Mouse (Mus musculus) testis, adult 2 months (tissue): ENCODE data around the gene Pik3cd. TPM values are rescaled to one million over a fixed set of nuclear protein-coding genes. Genes with fewer than 3 reads are reported as not detected.

Experiments used
- H3K27ac ChIP-seq: fragments of 200-500 bp; 2 replicates; pipeline ENCODE4 v1.5.1; 2012; ENCODE audit warnings: low read depth, low read length; ENCODE audit not compliant: control insufficient read depth, insufficient read depth
- H3K27me3 ChIP-seq: fragments of 200-500 bp; 2 replicates; pipeline ENCODE4 v1.6.1; 2012; ENCODE audit warnings: mild to moderate bottlenecking, low read length, moderate library complexity; ENCODE audit not compliant: control insufficient read depth, insufficient read depth
- H3K36me3 ChIP-seq: fragments of 200-500 bp; 2 replicates; pipeline ENCODE4 v1.6.1; 2012; ENCODE audit warnings: mild to moderate bottlenecking, low read length; ENCODE audit not compliant: control insufficient read depth, insufficient read depth
- H3K4me1 ChIP-seq: fragments of 200-500 bp; 2 replicates; pipeline ENCODE4 v1.6.1; 2012; ENCODE audit warnings: low read length; ENCODE audit not compliant: control insufficient read depth, insufficient read depth
- H3K4me3 ChIP-seq: fragments of 200-500 bp; 2 replicates; pipeline ENCODE4 v1.5.1; 2012; ENCODE audit warnings: low read depth, mild to moderate bottlenecking, low read length, moderate library complexity, mixed read lengths; ENCODE audit not compliant: control insufficient read depth
- CTCF ChIP-seq: fragments of 200-500 bp; IDR thresholded peaks from 2 replicates; pipeline ENCODE4 v1.5.1; 2012; ENCODE audit warnings: low read depth, mild to moderate bottlenecking, inconsistent platforms, low read length, moderate library complexity; ENCODE audit not compliant: control insufficient read depth, insufficient read depth, insufficient replicate concordance
- POLR2A ChIP-seq: fragments of 200-500 bp; IDR thresholded peaks from 2 replicates; pipeline ENCODE4 v1.6.1; 2012; ENCODE audit warnings: low read depth, mild to moderate bottlenecking, inconsistent platforms, low read length, moderate library complexity; ENCODE audit not compliant: control insufficient read depth
- polyA plus RNA-seq: library from polyadenylated mRNA; depleted of rRNA; stranded (reverse); fragments of >200 nt; gene quantifications from 2 replicates; pipeline ENCODE4 v1.2.3, GENCODE M21; 2012; rRNA removed

Gene Pik3cd
- polyA plus RNA-seq, 1 experiment, result 27.7 TPM

- H3K27me3 ChIP-seq, result no peaks in the 10 kb centered on the region
- no peak overlapping the region for H3K27ac ChIP-seq
- H3K4me1 ChIP-seq, result no peaks in the 10 kb centered on the region
- H3K4me3 ChIP-seq, result no peak overlapping the region
- TF ChIP-seq POLR2A (no peak), CTCF (no peak)
- H3K36me3 ChIP-seq, result no peaks in the 10 kb centered on the region
Observed at GRCm38 (mm10) chr4:149599549-149599948, 102.8 kb downstream of the Pik3cd start.

Other genes with a start within 250 kb of the Pik3cd start
- gene Rbp7, start 247.6 kb downstream of the Pik3cd start, polyA plus RNA-seq, result 0.33 and 0.34 TPM in 2 replicates
- gene Tmem274, start 225.2 kb downstream of the Pik3cd start, polyA plus RNA-seq, result 0.60 and 1.3 TPM in 2 replicates
- gene Nmnat1, start 217.4 kb downstream of the Pik3cd start, polyA plus RNA-seq, result 29.0 and 30.2 TPM in 2 replicates
- 17.8 and 20.9 TPM in 2 replicates for gene Lzic, start 217.3 kb downstream of the Pik3cd start, polyA plus RNA-seq
- gene Ctnnbip1, start 184.3 kb downstream of the Pik3cd start, polyA plus RNA-seq, result 4.1 and 4.7 TPM in 2 replicates
- gene Clstn1, start 116.1 kb downstream of the Pik3cd start, polyA plus RNA-seq, result 11.3 and 13.0 TPM in 2 replicates
- 15.7 and 15.8 TPM in 2 replicates for gene Tmem201, start 35.5 kb upstream of the Pik3cd start, polyA plus RNA-seq
- 56.3 and 57.5 TPM in 2 replicates for gene Slc25a33, start 71.7 kb upstream of the Pik3cd start, polyA plus RNA-seq